Comparison of ENCODE assay signal across 1 mouse cellular context in the genomic region with DNA sequence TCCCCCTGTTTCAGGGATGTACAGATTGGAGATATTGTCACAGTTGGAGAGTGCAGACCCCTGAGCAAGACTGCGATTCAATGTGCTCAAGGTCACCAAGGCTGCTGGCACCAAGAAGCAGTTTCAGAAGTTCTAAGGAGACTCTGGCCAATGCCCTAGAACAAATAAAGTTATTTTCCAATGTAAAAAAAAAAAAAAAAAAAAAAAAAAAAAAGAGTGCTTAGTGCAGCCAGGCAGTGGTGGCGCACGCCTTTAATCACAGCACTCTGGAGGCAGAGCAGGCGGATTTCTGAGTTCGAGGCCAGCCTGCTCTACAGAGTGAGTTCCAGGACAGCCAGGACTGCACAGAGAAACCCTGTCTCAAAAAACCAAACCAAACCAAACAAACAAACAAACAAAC. TPM values are rescaled to one million over a fixed set of nuclear protein-coding genes. Genes with fewer than 3 reads are reported as not detected.
"Had no signal": no experiment of that assay in that cellular context is flagged by ENCODE, and none has a peak within 500 bp of the region (broad histone marks: within the 10 kb centered on the region; RNA-seq: fewer than 3 reads in every experiment).

No protein-coding gene starts in this region.

RNA-seq across cellular contexts. Expression of a gene that starts 47.9 kb away (rescaled TPM):
- total RNA-seq: neutrophil, adult 5-6 weeks had no signal
